Mouse (Mus musculus) frontal cortex, adult (tissue): ENCODE measurements around the gene Dop1a.
"Not testable (repeated sequence)": the region's sequence is repeated elsewhere in the genome, so short reads cannot be mapped to it uniquely, and the experiment has no call there.

Experiments used
- ATAC-seq: cut with Nextera tagmentation; 2 replicates; pipeline ENCODE4 v1.9.2; 2017; ENCODE audit warnings: mild to moderate bottlenecking, moderate library complexity, mixed read lengths; ENCODE audit not compliant: low TSS enrichment

The Dop1a gene

GRCm38 (mm10) chr9:86575178-86575577, 108.2 kb downstream of the Dop1a start:
- ATAC-seq: peak; percentile 18; the same call in 1 of the 2 replicates

DNA sequence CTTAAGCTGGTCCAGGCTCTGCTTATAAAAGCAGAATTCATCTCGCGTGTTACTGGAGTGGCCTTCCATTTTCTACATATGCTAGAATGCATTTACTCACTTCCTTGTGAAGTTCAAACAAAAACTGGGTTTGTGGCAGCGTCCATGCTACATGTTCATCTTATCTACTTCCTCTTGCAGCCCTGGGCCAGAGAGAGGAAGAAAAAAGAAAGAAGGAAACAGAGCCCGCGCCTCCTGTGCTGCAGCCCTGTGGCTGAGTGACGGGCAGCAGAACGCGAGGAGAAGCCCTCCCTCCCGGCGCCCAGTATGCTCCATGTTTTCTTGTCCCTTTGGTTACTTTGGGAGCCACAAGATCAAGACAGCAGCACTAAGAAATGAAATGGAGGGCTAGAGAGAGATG, 112.7 kb downstream of the Dop1a start:
- ATAC-seq: no peak

- ATAC-seq: peak; percentile 88
Measured at GRCm38 (mm10) chr9:86583740-86584139, 116.8 kb downstream of the Dop1a start.

DNA sequence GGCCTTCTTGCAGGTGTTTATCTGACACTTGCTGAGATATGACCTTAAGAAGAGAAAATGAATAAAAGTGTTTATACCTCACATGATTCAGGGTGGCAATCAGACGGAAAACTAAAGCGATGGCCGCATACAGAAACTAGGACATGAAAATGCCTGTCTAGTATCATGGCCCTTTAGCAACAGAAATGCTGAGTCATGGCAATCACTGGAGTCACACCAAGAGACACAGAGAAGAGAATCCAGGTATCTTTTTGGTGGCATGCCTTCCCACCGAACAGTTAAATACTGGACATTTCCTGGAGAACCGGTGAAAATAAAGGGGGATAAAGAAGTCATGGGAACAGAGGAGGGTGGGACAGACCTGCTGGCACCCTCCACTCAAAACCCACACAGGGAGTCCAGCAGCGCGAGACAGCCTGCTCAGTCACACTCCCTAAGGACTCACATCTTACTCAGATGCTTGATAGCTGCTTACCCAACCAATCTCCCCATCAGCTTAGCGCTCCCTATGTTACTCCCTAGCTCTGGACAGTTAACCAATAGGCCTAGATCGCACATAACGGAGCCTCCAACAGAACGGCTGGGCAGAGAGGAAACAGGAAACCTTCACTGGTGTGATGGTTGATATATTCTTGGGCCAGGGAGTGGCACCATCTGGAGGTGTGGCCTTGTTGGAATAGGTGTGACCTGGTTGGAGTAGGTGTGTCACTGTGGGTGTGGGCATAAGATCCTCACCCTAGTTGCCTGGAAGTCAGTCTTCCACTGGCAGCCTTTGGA, 120.3 kb downstream of the Dop1a start:
- ATAC-seq: no peak

- peak; percentile 76 for ATAC-seq
Measured at GRCm38 (mm10) chr9:86592676-86593668, 126.0 kb downstream of the Dop1a start.

DNA sequence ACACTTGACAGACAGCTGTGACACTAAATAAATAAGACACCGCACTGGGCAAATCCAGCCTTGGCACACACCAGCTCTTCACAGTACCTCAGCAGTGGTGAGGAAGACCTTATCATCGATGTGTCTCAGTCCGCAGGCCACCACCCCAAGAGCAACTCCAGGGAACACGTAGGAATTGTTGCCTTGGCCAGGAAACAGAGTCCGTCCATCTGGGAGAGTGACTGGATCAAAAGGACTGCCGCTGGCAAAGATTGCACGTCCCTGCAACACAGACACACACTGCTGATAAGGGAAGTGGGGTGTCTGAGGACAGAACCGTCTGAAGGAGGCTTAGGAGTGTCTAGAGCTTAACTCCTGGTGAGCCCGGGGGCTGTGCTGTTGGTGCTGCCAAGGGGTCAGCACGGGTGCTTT, 127.4 kb downstream of the Dop1a start:
- not testable (repeated sequence) for ATAC-seq

DNA sequence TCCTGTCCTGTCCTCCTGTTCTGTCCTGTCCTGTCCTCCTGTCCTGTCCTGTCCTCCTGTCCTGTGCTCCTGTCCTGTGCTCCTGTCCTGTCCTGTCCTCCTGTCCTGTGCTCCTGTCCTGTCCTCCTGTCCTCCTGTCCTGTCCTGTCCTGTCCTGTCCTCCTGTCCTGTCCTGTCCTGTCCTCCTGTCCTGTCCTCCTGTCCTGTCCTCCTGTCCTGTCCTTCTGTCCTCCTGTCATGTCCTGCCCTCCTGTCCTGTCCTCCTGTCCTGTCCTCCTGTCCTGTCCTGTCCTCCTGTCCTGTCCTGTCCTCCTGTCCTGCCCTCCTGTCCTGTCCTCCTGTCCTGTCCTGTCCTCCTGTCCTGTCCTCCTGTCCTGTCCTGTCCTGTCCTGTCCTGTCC, 130.0 kb downstream of the Dop1a start:
- ATAC-seq: not testable (repeated sequence)

GRCm38 (mm10) chr9:86599723-86600303, 132.9 kb downstream of the Dop1a start:
- ATAC-seq: no peak
